Mouse (Mus musculus) kidney, postnatal 14 days (tissue): ENCODE data around the gene Ttc30a1.

Source experiments
- DNase-seq: peaks from one replicate; pipeline ENCODE4 v3.0.0; 2022; ENCODE audit warnings: mixed read lengths

The Ttc30a1 gene

GRCm38 (mm10) chr2:75981440-75982081, at the start of gene Ttc30a1:
Ttc30a1 (minus strand) TSS chr2:75981967.
- DNase-seq = peak; percentile 84

DNA sequence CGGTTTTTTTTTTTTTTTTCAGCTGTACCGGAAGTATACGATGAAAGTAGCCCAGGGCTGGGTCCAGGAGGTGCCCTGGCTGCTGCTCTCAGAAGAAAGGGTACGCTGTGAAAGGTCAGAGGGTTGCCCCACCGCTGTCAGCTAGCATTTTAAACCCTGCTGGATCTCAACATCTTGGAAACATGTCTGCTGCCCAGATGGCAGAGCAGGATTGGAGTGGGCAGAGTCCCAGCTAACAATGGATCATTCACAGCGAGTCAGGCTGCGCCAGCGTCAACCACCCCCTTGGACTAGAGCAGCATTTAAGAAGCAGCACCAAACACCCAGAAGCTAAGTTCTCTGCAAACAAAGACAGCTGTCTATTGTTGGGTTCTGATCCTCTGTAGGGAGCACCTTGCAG, 48.3 kb upstream of the Ttc30a1 start:
- DNase-seq = no peak

DNA sequence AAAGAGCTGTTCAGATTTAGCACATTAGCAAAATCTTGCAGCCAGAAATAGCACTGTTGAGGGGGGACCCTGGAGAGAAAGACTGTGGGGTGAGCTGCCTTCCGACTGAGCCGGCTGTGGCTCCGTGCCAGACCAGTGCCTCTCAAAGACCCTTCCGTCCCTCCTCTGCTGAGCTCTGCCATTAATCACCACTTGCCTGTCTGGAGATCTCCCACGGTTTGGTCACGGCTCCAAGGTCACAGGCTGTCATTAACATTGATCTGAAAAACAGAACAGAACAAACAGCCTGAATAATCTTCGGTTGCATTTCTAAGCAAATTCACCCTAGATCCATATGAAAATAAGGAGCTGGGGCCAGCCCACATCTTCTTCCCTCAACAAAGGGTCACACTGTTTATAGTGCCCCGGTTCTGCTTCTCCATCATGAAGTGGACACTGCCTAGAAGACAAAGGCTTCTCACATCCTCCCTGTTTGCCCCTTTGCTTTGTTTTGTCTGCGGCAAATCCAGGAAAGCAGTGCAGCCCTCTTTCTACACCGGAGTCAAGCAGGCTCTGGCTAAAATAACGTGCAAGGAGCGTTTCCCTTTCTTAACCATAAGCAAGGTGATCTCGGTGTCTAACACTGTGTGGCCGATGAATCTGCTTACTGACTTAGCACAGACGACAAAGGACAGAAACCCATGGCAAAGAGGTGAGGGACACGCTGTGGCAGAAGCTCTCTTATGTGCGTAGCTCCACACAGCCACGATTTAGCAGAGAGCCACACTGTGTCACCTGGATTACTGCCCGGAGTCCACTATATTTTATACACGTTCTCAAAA, 47.5 kb upstream of the Ttc30a1 start:
- peak; percentile 56 for DNase-seq

- no peak for DNase-seq
Observed at GRCm38 (mm10) chr2:76016890-76017289, 35.1 kb upstream of the Ttc30a1 start.

DNA sequence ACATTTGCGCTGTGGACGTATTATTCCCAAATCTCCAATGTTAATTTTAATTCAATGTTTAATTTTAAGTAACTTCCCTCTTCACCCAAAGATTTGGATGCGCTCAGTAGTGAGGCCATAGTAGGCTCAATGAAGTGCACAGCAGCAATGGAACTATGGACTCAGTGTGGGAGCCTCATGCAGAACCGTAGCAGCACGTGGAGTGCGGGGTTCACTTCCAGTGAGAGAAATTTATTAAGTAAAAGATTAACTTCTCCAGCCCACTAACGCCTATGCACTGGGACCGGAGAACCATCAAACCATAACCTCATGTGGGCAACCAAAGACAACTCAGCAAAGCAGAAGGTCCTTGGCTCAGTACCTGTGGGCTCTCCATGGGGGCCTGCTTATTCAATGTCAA, 34.4 kb upstream of the Ttc30a1 start:
- peak; percentile 75 for DNase-seq

DNA sequence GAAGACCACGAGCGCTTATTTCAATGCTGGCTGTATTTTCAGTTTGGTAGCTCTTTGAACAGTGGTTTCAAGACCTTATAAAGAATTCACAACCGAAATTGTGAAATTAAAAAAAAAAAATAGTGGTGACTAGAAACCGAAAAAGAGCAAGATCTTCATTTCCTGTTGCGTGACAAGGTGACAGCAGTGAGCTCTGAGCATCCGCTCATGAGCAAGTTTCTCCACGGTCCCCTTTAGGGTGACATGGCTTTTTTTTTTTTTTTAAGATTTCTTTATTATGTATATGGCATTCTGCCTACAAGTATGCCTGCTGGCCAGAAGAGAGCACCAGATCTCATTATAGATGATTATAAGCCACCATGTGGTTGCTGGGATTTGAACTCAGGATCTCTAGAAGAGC, 33.7 kb upstream of the Ttc30a1 start:
- DNase-seq = no peak

- DNase-seq = no peak
Observed at GRCm38 (mm10) chr2:76014659-76015058, 32.9 kb upstream of the Ttc30a1 start.

DNA sequence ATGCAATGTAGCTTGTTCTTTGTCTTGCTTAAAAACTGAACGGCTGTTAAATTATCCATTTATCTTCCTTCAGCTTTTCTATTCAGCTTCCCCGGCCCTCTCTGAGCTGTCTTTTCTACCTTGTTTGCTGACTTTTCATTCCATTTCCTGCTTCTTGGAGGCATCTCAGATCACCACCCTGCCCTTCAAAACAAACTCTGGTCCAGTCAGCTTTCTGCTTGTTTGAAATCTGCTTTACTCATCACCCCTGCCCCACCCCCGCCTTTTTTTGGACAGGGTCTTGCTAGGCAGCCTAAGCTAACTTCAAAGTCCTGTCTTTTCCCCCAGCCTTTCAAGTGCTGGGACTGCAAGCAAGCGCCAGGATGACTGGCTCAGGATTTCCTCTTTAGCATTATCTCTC, 24.4 kb upstream of the Ttc30a1 start:
- no peak for DNase-seq

- no peak for DNase-seq
Observed at GRCm38 (mm10) chr2:76002899-76003298, 21.1 kb upstream of the Ttc30a1 start.

GRCm38 (mm10) chr2:76001392-76001791, 19.6 kb upstream of the Ttc30a1 start:
- DNase-seq = peak; percentile 76

GRCm38 (mm10) chr2:75999636-76000035, 17.9 kb upstream of the Ttc30a1 start:
- peak; percentile 43 for DNase-seq

- DNase-seq = no peak
Observed at GRCm38 (mm10) chr2:75998692-75999091, 16.9 kb upstream of the Ttc30a1 start.

DNA sequence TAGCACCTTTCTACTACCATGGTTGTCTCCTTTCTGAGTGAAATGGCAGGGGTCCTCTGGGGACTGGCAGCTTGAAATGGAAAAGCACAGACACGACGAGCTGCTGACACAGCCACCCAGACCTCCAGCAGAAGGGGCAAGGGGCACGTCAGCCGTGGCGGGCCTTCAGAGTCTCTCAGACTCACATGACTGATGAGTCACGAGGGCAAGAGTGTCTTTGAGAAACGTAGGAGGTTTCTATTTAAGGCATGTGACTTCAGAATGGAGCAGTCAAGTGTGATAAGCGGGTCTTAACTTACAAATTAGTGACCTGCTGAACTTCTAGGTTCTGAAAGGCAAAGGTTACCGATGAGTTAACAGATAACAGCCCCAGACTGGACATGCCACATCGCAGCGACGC, 16.0 kb upstream of the Ttc30a1 start:
- DNase-seq = peak; percentile 77

- DNase-seq = no peak
Observed at GRCm38 (mm10) chr2:75994841-75995240, 13.1 kb upstream of the Ttc30a1 start.

DNA sequence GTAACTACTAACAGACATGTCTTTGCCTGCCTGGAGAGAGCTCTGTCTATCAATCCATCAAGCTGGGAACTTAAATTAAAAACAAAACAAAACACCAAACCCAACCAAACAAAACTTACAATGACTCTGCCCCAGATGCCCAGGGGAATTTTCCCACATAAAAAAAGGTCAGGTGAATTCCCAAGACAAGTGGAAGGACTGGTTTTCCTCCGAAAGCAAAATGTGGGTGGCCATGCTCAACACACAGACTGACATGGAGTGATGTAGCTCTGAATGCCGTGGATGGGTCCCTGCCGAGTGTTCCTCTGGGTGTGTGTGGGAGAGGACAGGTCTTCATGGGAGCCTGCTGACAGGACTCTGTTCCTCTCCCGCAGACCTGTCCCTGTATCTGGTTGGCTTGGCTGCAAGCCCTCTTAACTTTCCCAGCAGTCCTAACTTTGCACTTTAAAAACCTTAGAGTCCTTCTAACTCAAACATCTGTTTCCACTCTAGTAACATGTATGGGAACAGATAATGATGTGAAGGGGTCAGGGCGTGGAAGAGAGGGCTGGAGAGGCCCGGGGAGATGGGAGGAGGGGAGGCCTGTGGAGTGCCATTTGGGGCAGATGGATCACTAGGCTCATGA, 9.9 kb upstream of the Ttc30a1 start:
- no peak for DNase-seq

- DNase-seq = peak; percentile 72
Observed at GRCm38 (mm10) chr2:75990885-75991539, 9.2 kb upstream of the Ttc30a1 start.

DNA sequence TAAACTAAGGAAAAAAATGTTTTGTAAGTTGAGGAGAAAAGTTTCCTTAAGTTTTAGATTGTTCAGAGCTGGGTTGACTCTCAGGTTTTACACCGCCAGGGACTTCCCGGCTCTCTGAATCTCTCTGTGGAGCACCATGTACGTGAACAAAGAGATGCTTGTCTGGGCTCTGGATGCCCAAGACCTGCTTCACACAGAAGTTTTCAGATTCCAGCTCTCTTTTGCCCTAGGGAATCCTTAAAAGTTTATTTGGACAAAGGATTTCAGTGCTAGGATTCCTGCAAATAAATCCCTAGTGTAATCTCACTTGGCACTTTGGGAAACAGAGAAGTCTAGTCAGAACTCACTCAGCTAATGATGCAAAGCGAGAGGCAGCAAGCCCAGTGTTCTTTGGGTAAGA, 7.9 kb upstream of the Ttc30a1 start:
- no peak for DNase-seq

- DNase-seq = no peak
Observed at GRCm38 (mm10) chr2:75988779-75989363, 7.1 kb upstream of the Ttc30a1 start.

DNA sequence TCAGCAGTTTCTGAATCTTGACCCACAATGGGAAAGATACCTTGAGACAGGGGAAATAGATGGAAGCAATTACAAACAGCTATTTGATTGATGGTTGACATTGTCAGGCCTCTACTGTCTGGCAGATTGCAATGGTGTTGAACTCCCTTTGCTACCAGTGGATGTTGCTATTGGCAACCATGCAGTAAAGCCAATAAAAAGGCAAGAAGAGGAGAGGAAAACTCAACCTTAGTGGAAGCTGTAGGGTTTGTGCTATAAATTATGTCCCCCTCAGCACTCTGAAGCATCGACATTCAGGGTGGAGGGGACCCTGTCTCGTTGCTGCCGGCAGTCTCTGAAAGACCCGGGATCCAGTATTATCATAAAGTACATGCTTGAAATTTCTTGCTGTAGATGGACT, 6.6 kb upstream of the Ttc30a1 start:
- DNase-seq = no peak

- DNase-seq = no peak
Observed at GRCm38 (mm10) chr2:75987739-75988138, 6.0 kb upstream of the Ttc30a1 start.

DNA sequence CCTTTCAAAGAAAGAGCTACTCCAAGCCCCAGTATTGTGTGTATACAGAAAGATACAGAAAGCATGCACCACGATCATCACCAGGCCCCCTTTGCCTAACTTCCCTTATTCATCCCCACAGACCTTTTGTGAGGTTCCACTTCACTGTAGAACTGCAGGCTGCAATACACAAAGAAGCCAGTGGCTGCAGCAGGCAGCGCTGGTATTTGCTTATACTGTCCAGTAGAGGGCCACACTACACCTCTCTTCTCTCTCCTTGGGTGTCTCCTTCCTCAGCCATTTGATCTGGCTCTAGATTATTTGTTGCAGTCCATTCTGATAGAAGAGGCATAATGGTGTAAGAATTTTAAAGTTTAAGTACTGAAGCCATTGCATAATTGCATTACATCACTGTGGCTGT, 3.4 kb upstream of the Ttc30a1 start:
- DNase-seq = peak; percentile 83

DNA sequence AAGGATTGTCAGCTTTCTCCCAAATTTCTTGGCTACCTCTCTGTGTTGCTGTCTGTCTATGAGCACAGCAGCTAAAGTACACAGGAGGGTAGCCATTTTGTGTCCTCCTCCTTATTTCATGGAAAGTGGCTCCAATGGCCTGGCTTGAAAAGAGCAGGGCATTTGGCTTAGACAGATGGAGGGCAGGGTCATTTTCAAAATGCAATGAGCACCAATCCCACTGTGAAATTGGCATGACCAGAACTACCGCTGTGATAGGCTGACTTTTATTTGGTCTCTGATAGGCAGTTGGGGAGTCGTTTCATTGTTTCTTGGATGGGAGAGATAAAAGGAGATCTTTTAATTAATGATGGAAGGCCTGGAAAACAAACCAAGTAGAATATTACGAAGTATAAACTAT, 2.1 kb upstream of the Ttc30a1 start:
- DNase-seq = no peak

DNA sequence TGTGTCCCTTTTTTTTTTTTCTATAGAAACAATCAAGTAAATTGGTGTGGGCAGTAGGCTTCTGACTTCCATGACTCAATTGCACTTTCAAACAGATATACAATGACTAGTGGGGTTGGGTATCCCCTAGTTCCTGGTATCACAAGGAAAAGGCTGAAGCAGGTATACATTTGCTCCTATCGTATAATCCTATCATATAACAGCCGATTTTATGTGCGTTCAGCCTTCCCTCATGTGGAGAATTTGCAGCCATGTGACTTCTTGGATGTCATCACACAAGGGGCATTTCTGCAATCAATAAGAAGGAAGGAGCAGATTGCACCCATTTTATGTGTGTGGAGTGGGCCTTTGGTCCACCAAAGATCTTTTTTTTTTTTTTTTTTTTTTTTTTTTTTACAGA, 1.3 kb upstream of the Ttc30a1 start:
- DNase-seq = no peak
